Mouse (Mus musculus) liver, embryonic 14.5 days (tissue): ENCODE measurements around the gene 1700012B07Rik.

ENCODE experiments used
- CTCF ChIP-seq: IDR thresholded peaks from 2 replicates; pipeline ENCODE4 v1.5.1; 2016; ENCODE audit warnings: antibody characterized with exemption, low read depth, control low read depth
- EP300 ChIP-seq: IDR thresholded peaks from 2 replicates; pipeline ENCODE4 v1.6.1; 2016; ENCODE audit warnings: antibody characterized with exemption, low read depth

DNA sequence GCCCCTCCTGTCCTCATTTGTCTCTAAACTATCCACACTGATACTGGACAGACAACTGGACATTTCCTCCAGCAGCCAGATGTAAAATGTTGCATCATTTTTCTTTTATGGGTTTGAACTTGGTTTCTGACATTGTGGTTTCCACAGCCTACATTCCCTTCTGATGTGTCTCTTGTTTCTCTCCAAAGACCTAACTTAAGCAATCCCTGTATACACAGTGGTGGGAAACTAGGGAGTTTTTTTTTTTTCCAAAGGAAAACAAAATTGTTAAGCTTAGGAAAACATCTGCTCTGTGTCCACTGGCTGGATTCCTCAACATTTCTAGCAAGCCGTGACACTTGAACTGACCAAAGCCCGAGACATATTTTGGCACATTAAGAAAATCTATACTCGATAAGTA, 10.4 kb downstream of the 1700012B07Rik start:
- TF ChIP-seq CTCF (no peak), EP300 (no peak)
